Mouse (Mus musculus) heart, adult 9 months (tissue): ENCODE results near the gene Lrrc61.
A peak's percentile ranks its signal among the peaks of the same experiment; 100 is the strongest.

Source experiments
- DNase-seq, 2 experiments: peaks; one replicate each; pipeline ENCODE4 v3.0.0; 2022; ENCODE audit warnings: low spot score in 2 of 2

Gene Lrrc61

DNA sequence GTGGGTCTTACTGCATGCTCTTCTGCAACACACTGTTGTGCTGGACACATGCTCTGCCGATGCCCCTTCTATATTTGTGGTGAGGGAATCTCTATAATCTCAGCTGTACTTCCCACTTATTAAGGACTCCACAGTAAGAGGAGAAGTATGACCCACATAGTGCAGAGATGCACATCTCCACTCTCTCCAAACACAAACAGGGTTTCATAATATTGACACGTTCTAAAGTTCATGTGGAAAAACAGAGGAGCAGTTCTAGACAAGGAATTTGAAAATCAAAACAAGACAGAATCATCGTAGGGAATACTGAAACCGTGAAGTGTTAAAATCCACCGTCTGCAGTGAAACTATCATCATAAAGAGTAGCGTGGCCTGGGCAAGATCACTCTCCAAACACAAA is 37.3 kb downstream of the Lrrc61 start:
- no peak for DNase-seq

- DNase-seq: peak; percentile 93 to 95
Observed at GRCm38 (mm10) chr6:48593158-48594042, 38.8 kb downstream of the Lrrc61 start, which contains the start of the genes Repin1 and Gm44965. Repin1 (plus strand) TSS chr6:48593883. Gm44965 (plus strand) TSS chr6:48593941.

GRCm38 (mm10) chr6:48594043-48594738 is 39.6 kb downstream of the Lrrc61 start:
- peak; percentile 39 to 43 for DNase-seq

GRCm38 (mm10) chr6:48595278-48595677 is 40.7 kb downstream of the Lrrc61 start:
- no peak for DNase-seq

DNA sequence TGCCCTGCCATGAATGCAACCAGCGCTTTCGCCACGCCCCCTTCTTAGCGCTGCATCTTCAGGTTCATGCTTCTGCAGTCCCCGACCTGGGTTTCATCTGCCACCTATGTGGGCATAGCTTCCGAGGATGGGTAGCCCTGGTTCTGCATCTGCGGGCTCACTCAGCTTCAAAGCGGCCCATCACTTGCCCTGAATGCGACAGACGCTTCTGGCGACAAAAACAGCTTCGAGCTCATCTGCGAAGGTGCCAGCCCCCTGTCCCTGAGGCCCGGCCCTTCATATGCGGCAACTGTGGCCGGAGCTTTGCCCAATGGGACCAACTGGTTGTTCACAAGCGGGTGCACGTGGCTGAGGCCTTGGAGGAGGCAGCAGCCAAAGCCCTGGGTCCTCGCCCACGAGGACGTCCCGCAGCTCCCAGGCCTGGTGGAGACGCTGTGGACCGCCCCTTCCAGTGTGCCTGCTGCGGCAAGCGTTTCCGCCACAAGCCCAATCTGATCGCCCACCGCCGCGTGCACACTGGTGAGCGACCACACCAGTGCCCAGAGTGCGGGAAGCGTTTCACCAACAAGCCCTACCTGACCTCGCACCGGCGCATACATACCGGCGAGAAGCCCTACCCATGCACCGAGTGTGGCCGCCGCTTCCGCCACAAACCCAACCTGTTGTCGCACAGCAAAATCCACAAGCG is 42.1 kb downstream of the Lrrc61 start:
- DNase-seq: no peak

GRCm38 (mm10) chr6:48597233-48597625 is 42.6 kb downstream of the Lrrc61 start:
- no peak for DNase-seq

- no peak for DNase-seq
Observed at GRCm38 (mm10) chr6:48600594-48600993, 46.0 kb downstream of the Lrrc61 start.

DNA sequence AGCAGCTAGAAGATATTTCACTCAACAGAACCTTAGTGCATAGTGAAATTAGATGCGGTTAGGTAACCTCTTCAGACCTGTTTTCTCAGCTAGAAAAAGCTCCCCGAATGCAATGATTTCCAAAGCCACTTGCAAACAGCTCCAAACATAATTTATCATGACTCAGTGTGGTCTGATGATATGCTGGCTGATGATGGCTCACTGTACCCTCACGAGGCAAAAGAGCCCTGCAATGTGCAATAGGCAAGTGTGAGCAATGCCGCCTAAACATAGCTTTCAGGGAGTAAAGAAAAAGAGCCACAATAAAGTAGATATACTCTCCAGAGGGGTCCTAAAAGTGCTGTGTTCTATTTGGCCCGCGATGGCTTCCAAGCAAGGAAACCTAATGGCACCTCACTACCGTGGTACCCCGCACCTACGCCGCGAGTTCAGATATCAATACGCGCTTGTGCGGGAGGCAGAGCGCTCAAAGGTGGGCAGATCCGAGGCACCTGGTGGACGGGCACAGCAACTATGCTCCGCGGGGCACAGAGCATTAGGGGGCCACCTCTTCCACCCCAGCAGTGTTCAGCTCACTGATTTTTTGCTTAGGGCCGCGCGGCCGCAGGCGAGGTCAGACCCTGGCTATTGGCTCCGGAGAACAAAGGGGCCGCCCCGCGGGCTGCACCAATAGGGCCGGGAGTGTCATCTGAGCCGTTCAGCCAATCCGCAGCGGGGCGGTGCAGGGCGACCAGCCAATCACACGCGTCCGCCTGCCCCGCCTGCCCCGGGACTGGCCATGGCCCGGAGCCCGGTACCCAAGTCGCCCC is 46.9 kb downstream of the Lrrc61 start, which contains the start of gene Zfp775:
TSS of gene Zfp775 (plus strand) at position 793 of the 809 bp plus-strand sequence.
- peak; percentile 97 for DNase-seq

GRCm38 (mm10) chr6:48602080-48602741 is 47.6 kb downstream of the Lrrc61 start:
- no peak for DNase-seq

GRCm38 (mm10) chr6:48608124-48608523 is 53.5 kb downstream of the Lrrc61 start:
- no peak for DNase-seq

DNA sequence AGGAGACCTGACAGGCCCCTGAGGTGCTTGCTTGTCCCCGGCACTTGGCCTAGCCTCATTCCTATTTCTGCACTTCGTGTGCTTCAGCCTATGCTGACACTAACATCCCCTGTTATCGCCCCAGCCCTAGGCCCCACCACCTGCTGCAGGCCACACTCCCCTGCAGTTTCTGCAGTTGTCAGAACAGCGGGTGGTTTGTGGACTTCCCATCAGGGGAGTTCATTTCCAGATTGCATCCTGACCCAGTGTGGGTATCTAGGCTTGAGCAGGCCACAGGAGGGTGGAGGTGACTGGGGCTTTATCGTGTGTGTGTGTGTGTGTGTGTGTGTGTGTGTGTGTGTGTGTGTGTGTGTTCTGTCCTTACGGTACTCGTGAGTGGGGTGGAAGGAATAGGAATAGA is 54.9 kb downstream of the Lrrc61 start:
- DNase-seq: no peak

DNA sequence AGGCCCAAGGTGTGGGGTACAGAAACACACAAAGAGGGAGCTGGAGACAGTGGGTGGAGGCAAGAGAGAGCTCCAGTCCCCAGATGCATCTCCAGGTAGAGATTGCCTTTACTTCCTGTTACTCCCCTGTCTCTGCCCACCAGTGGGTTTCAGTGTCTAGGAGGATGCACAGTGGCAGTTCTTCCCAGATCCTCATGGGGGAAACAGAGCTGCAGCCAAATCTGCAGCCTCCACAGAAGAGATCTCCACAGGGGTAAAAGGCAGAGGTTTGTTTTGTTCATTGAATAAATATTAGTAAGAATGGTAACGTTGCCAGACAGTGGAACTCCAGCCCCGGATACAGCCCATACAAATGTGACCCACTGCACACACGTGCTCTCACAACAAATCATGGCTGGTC is 56.1 kb downstream of the Lrrc61 start:
- DNase-seq: no peak

DNA sequence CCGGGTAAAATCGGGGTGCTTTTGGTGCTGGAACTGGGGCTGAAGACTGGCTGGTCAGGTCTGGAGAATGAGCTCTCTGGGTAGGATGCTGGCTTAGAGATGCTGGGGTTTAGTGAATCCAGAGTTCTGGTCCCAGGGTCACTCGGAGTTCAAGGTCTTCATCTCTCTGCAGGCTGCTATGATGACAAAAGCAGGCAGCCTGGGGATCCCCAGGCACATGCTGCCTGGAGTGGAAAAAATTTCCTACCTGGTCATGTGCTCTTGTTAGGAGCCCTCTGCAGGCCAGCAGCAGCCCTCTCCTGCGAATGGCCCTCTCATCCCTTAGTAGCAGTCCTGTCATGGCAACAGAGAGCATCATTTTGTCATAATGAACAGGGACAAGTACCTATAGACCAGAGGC is 58.9 kb downstream of the Lrrc61 start:
- DNase-seq: no peak

GRCm38 (mm10) chr6:48614756-48615155 is 60.2 kb downstream of the Lrrc61 start:
- DNase-seq: no peak

DNA sequence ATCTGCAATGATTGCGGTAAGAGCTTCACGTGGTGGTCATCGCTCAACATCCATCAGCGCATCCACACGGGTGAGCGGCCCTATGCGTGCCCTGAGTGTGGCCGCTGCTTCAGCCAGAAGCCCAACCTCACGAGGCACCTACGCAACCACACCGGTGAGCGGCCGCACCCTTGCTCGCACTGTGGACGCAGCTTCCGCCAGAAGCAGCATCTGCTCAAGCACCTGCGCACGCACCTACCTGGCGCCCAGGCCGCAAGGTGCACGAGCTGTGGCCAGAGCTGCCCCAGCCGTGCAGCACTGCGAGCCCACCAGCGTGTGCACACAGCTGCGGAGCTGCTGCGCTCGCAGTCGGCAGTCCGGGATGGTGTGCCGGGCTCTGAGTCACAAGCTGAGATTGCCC is 65.4 kb downstream of the Lrrc61 start:
- no peak for DNase-seq
